Mouse (Mus musculus) intestine, embryonic 15.5 days (tissue): Measurements from ENCODE around the gene Lrrc30. TPM values are rescaled to one million over a fixed set of nuclear protein-coding genes. Genes with fewer than 3 reads are reported as not detected.

Source experiments
- ATAC-seq: fragments of 200-750 bp; cut with Nextera tagmentation; 2 replicates; pipeline ENCODE4 v1.8.0; 2017; ENCODE audit warnings: moderate TSS enrichment, moderate library complexity
- H3K27ac ChIP-seq: fragments of 300-500 bp; sonication (generic); 2 replicates; pipeline ENCODE4 v1.5.1; 2015; ENCODE audit warnings: mild to moderate bottlenecking, inconsistent platforms
- H3K27me3 ChIP-seq: fragments of 300-500 bp; sonication (generic); replicated peaks from 2 replicates; pipeline ENCODE4 v1.6.1; 2015; ENCODE audit warnings: inconsistent platforms
- H3K36me3 ChIP-seq: fragments of 300-500 bp; sonication (generic); 2 replicates; pipeline ENCODE4 v1.6.1; 2015; ENCODE audit warnings: inconsistent platforms
- H3K4me1 ChIP-seq: fragments of 300-500 bp; sonication (generic); replicated peaks from 2 replicates; pipeline ENCODE4 v1.6.1; 2015; ENCODE audit warnings: inconsistent platforms
- H3K4me2 ChIP-seq: fragments of 300-500 bp; sonication (generic); replicated peaks from 2 replicates; pipeline ENCODE4 v1.6.1; 2015; ENCODE audit warnings: mild to moderate bottlenecking, inconsistent platforms
- H3K4me3 ChIP-seq: fragments of 300-500 bp; sonication (generic); replicated peaks from 2 replicates; pipeline ENCODE4 v1.5.1; 2015; ENCODE audit warnings: inconsistent platforms
- H3K9ac ChIP-seq: fragments of 300-500 bp; sonication (generic); 2 replicates; pipeline ENCODE4 v1.6.1; 2015; ENCODE audit warnings: inconsistent platforms
- H3K9me3 ChIP-seq: fragments of 300-500 bp; sonication (generic); 2 replicates; pipeline ENCODE4 v1.6.1; 2016; ENCODE audit warnings: inconsistent platforms
- WGBS: fragments of 180-500 bp; shearing (Covaris S2); methylation state at CpG from one replicate; pipeline ENCODE4 v1.1.7; 2015; 5-methylcytosine and 5-hydroxymethylcytosine counted together
- polyA plus RNA-seq: library from polyadenylated mRNA; unstranded; fragments of >200 nt; fragmentation: Nextera tagmentation; extraction: Ambion mirVana; gene quantifications from 2 replicates; pipeline ENCODE4 v1.2.1, GENCODE M21; 2015

Lrrc30 gene
- polyA plus RNA-seq, 1 experiment from 2014 or later, result not detected

GRCm38 (mm10) chr17:67581839-67582238 lies 50.7 kb downstream of the Lrrc30 start:
- Histone ChIP-seq H3K4me2 (no peak overlapping the region), H3K4me1 (no peaks in the 10 kb centered on the region), H3K27ac (no peak overlapping the region), H3K9ac (no peak overlapping the region), H3K9me3 (no peaks in the 10 kb centered on the region), H3K36me3 (no peaks in the 10 kb centered on the region), H3K4me3 (no peak overlapping the region), H3K27me3 (no peaks in the 10 kb centered on the region)
- WGBS, result 73% methylated on average over 5 of the region's 5 CpGs
- ATAC-seq, result no peak

Other genes with a start within 250 kb of the Lrrc30 start
- gene Lama1, start 64.5 kb upstream of the Lrrc30 start, polyA plus RNA-seq, result 2.8 and 3.0 TPM in 2 replicates